Mouse (Mus musculus): Measurements from ENCODE around the gene Ndufs2.
"Not testable (repeated sequence)": the region's sequence is repeated elsewhere in the genome, so short reads cannot be mapped to it uniquely, and the experiment has no call there.

The Ndufs2 gene

DNA sequence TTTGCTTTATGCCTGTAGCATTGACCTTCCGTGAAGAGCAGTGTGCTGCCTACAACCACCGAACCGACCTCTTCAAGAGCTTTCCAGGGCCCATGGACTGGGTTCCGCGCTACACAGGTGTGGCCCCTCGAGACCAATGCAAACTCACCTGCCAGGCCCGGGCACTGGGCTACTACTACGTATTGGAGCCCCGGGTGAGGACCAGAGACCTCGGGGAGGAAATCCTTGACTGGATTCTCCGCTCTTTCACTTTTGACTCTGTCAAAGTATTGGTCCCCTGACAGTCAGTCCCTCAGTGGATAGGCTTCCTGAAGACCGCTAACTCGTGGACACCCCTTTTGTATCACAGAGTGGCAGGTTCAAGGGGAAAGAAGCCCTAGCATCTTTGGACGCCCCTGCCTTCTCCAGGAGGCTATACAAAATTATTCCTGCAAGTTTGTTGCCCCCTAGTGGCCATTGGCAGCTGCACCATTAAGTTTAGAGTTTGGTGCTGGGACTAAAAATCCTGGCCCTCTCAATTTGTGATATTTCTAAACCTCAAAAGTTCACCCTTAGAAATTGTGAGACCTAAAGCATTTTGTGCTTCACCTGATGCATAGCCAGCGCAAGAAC is 5.9 kb upstream of the Ndufs2 start:
- DNase-seq (ENCODE audit: extremely low read depth, insufficient read length, low spot score), result peak; percentile 31

DNA sequence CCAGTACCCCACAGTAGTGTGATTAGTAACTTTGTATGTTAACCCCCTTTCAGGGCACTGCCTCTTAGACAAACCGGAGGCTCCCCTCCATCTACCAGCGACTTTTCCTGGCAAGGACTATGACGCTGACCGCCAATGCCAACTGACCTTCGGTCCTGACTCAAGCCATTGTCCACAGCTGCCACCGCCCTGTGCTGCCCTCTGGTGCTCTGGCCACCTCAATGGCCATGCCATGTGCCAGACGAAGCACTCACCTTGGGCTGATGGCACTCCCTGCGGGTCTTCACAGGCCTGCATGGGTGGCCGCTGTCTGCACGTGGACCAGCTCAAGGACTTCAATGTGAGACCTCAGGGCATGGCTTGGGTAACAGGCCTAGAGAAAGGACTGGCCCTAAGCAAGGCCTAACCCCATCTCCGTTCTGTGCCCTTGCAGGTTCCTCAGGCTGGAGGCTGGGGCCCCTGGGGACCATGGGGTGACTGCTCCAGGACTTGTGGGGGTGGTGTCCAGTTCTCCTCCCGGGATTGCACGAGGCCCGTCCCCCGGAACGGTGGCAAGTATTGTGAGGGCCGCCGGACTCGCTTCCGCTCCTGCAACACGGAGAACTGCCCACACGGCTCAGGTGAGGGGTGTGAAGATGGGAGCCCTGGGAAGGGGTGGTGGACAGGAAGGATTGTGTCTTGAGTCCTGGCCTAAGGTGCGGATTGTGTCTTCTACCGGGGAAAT is 5.1 kb upstream of the Ndufs2 start:
- DNase-seq (ENCODE audit: extremely low read depth, insufficient read length, low spot score), result no peak

DNA sequence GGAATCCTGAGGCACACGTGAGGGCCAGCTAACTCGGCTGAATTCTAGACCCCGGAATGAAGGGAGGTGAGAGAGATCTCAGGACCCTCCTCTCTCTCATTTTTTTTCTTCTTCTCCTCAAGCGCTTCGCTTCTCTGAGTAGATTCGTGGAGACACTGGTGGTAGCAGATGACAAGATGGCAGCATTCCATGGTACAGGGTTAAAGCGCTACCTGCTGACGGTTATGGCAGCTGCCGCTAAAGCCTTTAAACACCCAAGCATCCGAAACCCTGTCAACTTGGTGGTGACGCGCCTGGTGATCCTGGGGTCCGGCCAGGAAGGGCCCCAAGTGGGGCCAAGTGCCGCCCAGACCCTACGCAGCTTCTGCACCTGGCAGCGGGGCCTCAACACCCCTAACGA is 1.2 kb upstream of the Ndufs2 start:
- DNase-seq (ENCODE audit: extremely low read depth, insufficient read length, low spot score), result no peak

DNA sequence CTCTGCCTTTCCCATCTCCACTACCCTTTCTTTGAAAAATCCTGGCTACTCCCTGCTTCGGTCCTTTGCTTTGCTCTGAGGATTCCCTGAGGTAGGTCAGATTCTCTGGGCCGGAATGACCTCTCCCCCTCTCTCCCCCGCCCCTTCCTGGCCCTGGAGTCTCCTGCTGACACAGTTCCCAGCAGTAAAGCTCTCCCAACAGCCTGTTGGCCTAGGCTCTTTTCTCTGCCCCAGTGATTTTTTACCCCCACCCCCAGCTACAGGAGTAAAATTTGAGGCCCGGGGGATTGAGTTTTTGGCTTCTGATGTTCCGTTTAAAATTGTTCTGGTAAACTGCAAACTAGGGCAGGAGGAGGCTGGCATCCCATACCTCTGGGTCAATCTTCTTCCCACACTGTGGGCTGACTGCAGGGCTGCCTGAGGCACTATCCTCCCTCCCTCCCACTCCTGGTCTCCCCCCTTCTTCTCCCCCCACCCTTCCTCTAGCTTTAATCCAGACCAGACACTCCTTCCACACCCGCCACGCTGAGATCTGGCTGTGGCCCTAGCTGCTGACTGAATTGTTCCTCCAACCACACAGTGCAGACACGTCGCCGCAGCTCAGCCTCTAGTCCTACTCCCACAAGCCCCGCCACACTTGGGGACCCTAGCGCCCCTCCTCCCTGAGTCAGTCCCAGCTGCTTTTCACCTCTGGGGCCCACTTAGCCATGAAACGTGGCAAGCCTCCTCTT is 571 bp upstream of the Ndufs2 start:
- DNase-seq (ENCODE audit: extremely low read depth, insufficient read length, low spot score), result no peak

DNA sequence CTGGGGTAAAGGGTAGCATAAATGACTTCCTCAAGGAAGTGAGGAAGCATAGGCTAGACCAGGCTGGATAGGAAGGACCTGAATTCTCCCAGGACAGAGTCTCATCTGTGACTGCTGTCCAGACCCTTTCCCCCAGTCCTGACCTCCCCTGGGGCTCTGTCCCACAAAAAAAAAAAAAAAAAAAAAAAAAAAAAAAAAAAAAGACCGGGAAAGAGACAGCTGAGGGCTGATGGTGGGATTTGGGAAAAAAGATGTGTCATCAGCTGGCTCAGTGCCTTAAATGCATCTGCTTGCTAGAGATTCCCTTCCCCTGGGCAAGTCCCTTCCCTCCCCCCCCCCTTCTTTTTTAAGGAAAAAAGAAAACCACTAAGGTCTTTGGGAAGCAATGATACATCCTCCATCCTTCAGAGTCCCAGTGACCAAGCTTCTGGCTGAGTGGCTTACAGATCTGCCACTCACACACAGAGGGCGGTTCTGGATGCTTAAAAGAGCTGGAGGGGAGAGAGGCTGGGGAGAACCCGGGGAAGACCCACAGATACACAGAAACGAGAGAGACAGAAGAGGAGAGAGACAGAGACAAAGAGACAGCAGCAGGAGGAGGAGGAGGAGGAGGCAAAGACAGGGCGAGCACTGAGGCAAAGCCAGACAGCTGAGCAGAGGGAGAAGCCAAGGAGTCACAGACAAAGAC is 1.1 kb downstream of the Ndufs2 start, which contains the start of gene Adamts4:
Adamts4 (plus strand) TSS at position 509 of the 688 bp plus-strand sequence.
- DNase-seq (ENCODE audit: extremely low read depth, insufficient read length, low spot score), result peak; percentile 68

DNA sequence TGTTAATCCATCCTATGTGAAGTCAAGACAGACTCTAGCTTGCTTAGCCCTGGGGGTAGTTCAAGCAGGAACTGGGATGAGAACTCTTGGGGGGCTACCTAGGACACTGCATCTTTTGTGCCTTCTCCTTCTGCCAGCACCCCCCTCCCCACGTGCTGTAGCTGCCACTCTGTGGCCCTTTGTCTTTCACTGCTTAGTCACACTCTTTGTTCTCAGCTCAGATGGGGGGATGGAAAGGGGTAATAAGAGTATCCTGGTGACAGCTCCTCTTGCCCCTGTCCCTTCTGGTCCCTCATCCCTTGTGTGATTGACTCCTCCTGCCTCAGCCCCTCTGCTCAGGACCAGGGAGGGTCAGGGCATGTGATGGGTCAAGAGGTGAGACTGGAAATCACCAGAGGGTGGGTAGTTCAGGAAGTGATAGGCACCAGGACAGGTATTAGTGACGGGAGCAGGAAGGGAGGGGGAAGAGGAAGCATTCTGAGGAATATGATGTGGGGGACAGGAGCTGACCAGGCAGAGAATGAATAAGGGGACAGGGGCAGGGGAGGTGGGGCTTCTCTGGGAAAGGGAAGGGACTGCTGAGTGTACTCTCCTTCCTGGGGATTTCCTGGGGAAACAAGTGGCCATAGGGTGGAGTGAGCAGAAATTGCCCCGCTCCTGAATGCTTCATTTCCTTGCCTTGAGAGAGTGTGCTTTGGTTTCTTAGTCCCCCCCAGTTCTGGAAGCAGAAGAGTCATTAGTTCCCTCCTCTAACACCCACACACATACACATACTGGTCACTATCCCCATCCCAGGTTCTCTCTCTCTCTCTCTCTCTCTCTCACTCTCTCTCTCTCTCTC is 2.6 kb downstream of the Ndufs2 start:
- DNase-seq (ENCODE audit: extremely low read depth, insufficient read length, low spot score), result no peak

DNA sequence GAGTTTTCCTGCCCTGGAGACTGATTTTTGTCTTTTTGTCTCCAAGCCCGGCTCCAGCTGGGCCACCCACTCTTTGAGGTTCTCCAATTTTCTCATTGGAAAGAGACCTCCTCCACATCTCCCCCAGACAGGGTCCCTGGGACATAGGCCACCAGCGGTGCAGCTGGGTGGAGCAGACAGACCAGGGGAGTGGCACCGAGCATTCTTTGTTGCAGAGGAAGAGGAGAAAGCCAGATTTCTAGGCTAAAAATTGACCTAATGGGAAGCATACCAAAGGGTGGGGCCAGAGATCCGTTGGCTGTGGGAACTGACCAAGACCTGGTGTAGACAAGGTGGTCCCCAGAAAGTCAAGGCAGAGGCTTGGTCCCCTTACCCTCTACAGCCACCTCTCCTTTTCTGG is 3.3 kb downstream of the Ndufs2 start:
- DNase-seq (ENCODE audit: extremely low read depth, insufficient read length, low spot score), result no peak

DNA sequence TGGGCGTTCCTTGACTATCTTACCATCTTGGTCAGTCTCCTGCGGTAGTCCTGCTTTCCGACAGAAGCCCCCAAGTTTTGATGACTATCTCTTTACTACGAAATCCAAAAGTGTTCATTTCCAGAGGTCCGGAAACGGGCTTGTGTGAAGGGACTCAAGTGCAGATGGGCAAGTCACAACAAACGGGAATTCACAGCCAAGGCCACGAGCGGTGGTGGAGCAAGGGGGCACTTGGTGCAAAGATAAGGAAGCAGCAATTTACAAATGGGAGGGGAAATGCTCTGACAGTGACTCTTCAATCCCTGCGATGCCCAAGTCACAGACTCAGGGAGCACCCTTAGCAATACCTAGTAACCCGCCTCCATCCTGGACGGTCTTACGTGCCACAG is 3.7 kb downstream of the Ndufs2 start:
- DNase-seq (ENCODE audit: extremely low read depth, insufficient read length, low spot score), result no peak

DNA sequence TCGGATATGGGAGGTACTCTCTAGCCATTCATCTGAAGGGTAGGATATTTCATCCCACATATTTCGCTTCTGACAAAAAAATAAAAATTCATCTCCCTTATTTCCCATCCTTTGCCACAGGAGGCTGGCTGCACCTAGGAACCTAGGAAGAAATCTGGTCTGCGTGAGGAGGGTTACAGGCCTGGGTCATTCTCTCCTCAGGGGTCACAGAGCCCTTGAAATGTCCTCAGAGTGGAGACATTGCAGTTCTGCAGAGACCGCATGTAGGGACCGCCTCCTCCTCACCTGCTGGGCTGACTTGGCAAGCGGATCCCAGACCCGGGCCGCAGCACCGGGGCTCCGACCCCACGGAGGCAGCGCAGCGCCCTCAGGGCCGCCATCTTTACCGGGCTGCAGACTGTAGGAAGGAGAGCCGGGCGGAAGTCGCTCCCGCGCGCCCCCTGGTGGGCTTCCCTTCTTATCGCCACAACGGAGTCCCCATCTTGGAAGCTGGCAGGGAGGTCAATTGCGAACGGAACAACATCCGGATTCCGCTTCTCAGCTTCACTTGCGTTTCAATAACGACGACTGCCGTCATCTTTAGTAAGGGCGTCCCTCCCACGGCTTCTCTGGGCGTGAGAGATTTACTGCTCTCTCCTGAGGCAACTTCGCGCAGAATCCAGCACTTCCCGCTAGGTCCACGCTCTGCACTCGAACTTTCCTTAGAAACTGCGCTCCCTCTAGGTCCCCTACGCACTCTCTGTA is 4.3 kb downstream of the Ndufs2 start:
- DNase-seq (ENCODE audit: extremely low read depth, insufficient read length, low spot score), result peak; percentile 97

DNA sequence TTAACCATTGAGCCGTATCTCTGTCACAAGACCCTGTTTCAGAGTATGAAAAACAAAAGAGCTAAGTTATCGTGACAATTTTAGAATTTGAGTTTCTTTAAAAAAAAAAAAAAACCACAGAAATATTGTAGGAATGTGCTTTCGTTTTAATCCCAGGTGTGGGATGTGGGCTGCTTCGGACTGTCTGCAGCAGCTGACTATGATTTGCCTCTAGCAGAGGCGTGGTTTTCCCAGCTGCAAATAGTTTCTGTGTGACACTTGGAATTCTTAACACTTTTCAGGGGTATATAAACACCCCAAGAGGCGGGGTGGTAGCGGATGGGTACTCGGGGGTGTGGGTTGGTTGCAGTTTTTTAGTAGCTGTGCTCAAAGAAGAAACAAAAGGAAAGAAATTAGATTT is 5.8 kb downstream of the Ndufs2 start:
- DNase-seq (ENCODE audit: extremely low read depth, insufficient read length, low spot score), result no peak

DNA sequence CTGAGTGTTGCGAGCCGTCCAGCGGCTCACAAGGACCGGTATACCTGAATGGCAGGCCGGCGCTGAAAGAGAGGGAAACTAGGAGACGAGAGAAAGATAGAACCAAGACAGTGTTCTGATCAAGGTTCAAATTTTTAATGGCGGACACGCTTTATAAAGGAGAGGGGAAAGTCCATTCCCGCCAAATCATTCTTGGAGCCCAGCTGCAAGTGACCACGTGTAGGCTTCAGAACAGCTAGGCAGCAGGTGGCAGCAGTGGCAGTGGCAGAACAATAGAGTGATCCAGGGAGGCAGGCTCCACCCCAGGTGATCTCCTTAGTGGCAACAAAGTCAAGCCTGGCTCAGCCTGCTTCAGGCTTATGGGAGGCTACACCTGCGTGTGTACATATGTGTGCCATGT is 9.2 kb downstream of the Ndufs2 start:
- DNase-seq (ENCODE audit: extremely low read depth, insufficient read length, low spot score), result not testable (repeated sequence)

DNA sequence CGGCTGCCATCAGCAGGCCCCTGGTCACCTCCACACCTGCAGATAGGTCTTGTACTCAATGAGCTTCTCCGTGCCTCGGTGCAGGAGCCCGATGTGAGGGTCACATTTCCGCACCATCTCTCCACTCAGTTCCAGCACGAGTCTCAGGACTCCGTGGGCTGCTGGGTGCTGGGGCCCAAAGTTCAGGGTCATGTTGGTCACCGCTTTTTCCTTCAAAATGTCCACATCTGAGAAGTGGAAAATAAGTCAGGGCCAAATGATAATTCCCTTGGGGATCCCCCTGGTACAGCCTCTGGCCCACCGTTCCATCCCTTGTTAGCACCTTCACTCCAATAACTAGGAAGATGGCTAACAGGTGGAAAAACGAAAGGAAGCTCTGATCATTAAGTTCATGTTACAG is 10.3 kb downstream of the Ndufs2 start:
- DNase-seq (ENCODE audit: extremely low read depth, insufficient read length, low spot score), result no peak

DNA sequence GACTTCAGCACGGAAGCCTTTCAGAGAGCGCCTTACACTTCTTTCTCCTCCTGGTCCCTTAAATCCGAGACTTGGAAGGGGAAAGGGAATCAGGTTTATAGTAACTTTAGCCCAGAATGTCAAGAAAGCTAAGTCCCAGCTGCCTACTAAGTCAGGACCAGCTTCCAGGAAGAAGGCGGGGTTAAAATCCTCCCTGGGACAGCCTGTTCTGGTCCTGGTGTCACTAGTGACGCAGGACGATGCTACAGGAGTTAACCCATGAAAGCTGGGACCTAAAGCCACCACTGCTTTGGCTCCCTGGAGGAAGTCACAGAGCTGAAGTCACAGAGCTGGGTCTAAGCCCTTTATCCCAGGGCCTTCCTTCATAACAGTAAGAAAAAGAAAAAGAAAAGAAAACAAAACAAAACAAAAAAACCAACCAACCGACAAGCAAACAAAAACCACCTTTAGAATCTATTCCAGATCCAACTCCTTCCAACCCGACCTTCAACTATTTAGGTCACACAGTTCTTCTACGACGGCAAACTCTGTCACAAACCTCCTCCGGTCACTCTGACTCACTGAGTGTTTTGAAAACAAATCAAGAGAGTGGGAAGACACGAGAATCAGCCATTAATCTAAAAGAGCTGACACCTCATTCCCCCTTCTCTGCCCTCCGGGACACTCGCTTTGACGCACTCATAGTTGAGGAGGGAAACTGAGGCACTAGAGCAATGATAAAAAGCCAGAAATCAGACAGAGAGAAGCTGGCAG is 11.0 kb downstream of the Ndufs2 start:
- no peak for DNase-seq (ENCODE audit: extremely low read depth, insufficient read length, low spot score)

DNA sequence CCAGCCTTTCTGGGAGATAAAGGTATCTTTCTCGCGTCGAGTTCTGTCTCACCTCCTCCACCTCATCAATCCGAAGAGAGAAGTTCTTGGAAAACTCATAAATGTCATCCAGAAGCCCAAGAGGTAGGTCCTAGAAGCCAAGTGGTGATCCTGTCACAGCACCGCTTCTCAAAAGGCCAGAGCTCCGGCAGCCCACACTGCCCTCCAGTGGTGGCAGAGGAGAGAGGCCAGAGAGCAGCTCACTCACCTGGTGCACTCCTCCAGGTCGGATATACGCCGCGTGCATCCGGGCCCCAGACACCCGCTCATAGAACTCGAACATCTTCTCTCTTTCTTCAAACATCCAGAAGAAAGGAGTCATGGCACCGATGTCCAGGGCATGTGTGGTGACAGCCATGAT is 12.7 kb downstream of the Ndufs2 start:
- peak; percentile 28 for DNase-seq (ENCODE audit: extremely low read depth, insufficient read length, low spot score)

DNA sequence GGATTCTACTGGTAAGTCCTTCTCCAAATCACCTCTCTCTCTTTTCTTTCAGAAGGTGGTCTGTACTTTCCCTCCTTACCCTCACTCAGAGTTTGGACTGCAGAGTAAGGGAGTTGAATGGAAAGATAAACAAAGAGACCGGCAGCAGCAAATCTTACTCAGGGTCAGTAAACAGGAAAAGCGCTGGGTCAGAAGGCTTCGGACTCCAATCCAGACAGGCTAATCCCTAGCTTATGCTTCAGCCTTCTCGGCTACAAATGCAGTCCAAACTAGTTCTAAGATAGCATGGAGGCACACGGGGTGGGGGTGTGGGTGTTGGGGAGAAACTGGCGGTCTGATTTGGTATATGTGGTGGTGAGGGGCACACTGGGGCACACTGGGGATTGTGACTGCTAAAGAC is 13.8 kb downstream of the Ndufs2 start:
- DNase-seq (ENCODE audit: extremely low read depth, insufficient read length, low spot score), result no peak

DNA sequence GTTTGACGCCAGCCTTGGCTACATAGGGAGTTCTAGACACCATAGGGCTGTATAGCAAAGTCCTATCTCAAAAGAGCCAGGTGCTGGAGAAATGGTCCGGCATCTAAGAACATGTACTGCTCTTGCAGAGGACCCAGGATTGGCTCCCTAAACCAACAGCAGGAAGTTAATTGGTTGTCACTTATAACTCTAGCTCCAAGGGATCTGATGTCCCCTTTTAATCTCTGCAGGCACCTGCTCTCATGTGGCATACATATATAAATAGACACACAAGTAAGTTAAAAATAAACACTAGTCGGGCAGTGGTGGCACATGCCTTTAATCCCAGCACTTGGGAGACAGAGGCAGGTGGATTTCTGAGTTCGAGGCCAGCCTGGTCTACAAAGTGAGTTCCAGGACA is 15.4 kb downstream of the Ndufs2 start:
- DNase-seq (ENCODE audit: extremely low read depth, insufficient read length, low spot score), result no peak

DNA sequence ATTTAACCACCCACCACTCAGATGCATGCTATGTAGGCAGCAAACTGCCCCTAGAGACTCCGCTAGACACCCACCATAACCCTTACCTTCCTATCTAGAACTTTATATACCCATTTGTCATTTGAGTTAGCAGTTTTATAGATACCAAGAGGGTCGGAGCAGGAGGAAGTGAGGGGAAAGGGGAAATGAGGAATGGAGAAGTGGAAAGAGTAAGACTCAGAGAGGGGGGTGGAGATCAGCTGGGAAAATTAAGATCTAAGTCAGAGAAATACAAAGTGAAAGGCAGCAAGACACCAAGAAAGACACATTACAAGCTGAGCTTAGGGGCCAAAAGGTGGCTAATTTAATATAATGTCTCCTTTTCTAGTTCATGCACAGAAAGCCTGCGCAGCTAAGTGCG is 16.6 kb downstream of the Ndufs2 start:
- no peak for DNase-seq (ENCODE audit: extremely low read depth, insufficient read length, low spot score)

DNA sequence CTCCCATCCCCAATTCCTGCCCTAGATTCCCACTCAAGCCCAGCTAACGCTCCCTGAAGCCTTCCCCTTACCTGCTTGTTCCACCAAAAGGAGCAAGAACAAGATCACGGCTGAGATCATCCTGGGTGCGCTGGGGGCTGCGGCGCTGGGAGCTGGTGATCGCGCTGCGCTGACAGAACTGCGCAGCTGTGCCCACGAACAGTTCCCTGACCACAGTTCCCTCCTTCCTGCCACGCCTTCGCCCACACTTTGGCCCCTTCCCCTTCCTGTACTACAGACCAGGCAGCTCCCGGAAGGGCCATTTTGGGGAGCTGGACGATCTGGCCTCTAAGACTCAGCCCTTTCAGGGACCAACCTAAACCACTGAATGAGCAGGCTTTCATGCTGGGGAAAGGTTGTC is 17.1 kb downstream of the Ndufs2 start, which contains the start of gene Fcer1g:
Fcer1g (minus strand) TSS at position 240 of the 400 bp plus-strand sequence.
- no peak for DNase-seq (ENCODE audit: extremely low read depth, insufficient read length, low spot score)
